Mouse (Mus musculus) layer of hippocampus, adult 8-10 months (tissue): Measurements from ENCODE around the gene Mapkapk2. TPM values are rescaled to one million over a fixed set of nuclear protein-coding genes. Genes with fewer than 3 reads are reported as not detected.

ENCODE experiments used
- DNase-seq, 2 experiments: peaks; one replicate each; pipeline ENCODE4 v3.0.0; 2022; ENCODE audit warnings: low spot score in 2 of 2
- total RNA-seq, 4 experiments: library from RNA; stranded (reverse); gene quantifications; 2 replicates each; pipeline ENCODE4 v1.2.4; 2022

Gene Mapkapk2
- total RNA-seq, 4 experiments from 2014 or later = 27.7 to 42.7 (median 35.3) TPM

- DNase-seq = no peak
Observed at GRCm38 (mm10) chr1:131112576-131112975, 14.9 kb upstream of the Mapkapk2 start.

GRCm38 (mm10) chr1:131110525-131111106 is 13.0 kb upstream of the Mapkapk2 start:
- DNase-seq = no peak

- DNase-seq = no peak
Observed at GRCm38 (mm10) chr1:131107575-131108308, 10.1 kb upstream of the Mapkapk2 start.

- no peak for DNase-seq
Observed at GRCm38 (mm10) chr1:131103776-131104424, 6.3 kb upstream of the Mapkapk2 start.

GRCm38 (mm10) chr1:131100808-131101207 is 3.2 kb upstream of the Mapkapk2 start:
- DNase-seq = no peak

- no peak for DNase-seq
Observed at GRCm38 (mm10) chr1:131096803-131097699, 575 bp downstream of the Mapkapk2 start.

- no peak for DNase-seq
Observed at GRCm38 (mm10) chr1:131096132-131096695, 1.4 kb downstream of the Mapkapk2 start.

- no peak for DNase-seq
Observed at GRCm38 (mm10) chr1:131095574-131095973, 2.1 kb downstream of the Mapkapk2 start.

- no peak for DNase-seq
Observed at GRCm38 (mm10) chr1:131093889-131094288, 3.7 kb downstream of the Mapkapk2 start.

GRCm38 (mm10) chr1:131092846-131093245 is 4.8 kb downstream of the Mapkapk2 start:
- no peak for DNase-seq

GRCm38 (mm10) chr1:131092173-131092572 is 5.5 kb downstream of the Mapkapk2 start:
- no peak for DNase-seq

GRCm38 (mm10) chr1:131091481-131091880 is 6.1 kb downstream of the Mapkapk2 start:
- no peak for DNase-seq

- DNase-seq = no peak
Observed at GRCm38 (mm10) chr1:131090877-131091276, 6.7 kb downstream of the Mapkapk2 start.

GRCm38 (mm10) chr1:131090261-131090660 is 7.4 kb downstream of the Mapkapk2 start:
- DNase-seq = no peak

- no peak for DNase-seq
Observed at GRCm38 (mm10) chr1:131089525-131090127, 8.0 kb downstream of the Mapkapk2 start.

- no peak for DNase-seq
Observed at GRCm38 (mm10) chr1:131088547-131088946, 9.1 kb downstream of the Mapkapk2 start.

- no peak for DNase-seq
Observed at GRCm38 (mm10) chr1:131086907-131087306, 10.7 kb downstream of the Mapkapk2 start.

- no peak for DNase-seq
Observed at GRCm38 (mm10) chr1:131085957-131086739, 11.5 kb downstream of the Mapkapk2 start.

GRCm38 (mm10) chr1:131085272-131085671 is 12.4 kb downstream of the Mapkapk2 start:
- no peak for DNase-seq

GRCm38 (mm10) chr1:131084289-131084688 is 13.3 kb downstream of the Mapkapk2 start:
- DNase-seq = no peak
